Mouse (Mus musculus) C2C12 (cell line): ENCODE data around the gene Tubb5. TPM values are rescaled to one million over a fixed set of nuclear protein-coding genes. Genes with fewer than 3 reads are reported as not detected.

Experiments used
- H3K27me3 ChIP-seq: one replicate; pipeline ENCODE4 v1.6.1; 2011; ENCODE audit not compliant: control insufficient read depth, insufficient read depth, insufficient read length
- H3K36me3 ChIP-seq: one replicate; pipeline ENCODE4 v1.6.1; 2011; ENCODE audit not compliant: control insufficient read depth, insufficient read depth
- H3K4me3 ChIP-seq: one replicate; pipeline ENCODE4 v1.5.1; 2011; ENCODE audit warnings: mild to moderate bottlenecking, control low read depth; ENCODE audit not compliant: poor library complexity, insufficient read depth, severe bottlenecking
- H3K79me2 ChIP-seq: one replicate; pipeline ENCODE4 v1.6.1; 2011; ENCODE audit not compliant: control insufficient read depth, insufficient read depth
- H3K79me3 ChIP-seq: one replicate; pipeline ENCODE4 v1.6.1; 2011; ENCODE audit warnings: low read depth, control low read depth
- H3ac ChIP-seq: one replicate; pipeline ENCODE3; 2011; ENCODE audit warnings: low read depth; ENCODE audit not compliant: control insufficient read depth, insufficient read length
- CEBPB ChIP-seq: IDR thresholded peaks from one replicate; pipeline ENCODE4 v1.6.1; 2011; ENCODE audit warnings: low read depth, mild to moderate bottlenecking, control low read depth, moderate library complexity
- CTCF ChIP-seq: IDR thresholded peaks from one replicate; pipeline ENCODE4 v1.5.1; 2011; ENCODE audit not compliant: control insufficient read depth, insufficient read depth, insufficient read length
- FOSL1 ChIP-seq: IDR thresholded peaks from one replicate; pipeline ENCODE4 v1.8.0; 2011; ENCODE audit warnings: mild to moderate bottlenecking, low read length; ENCODE audit not compliant: poor library complexity, insufficient read depth, severe bottlenecking
- MAX ChIP-seq: IDR thresholded peaks from one replicate; pipeline ENCODE4 v1.6.1; 2011; ENCODE audit warnings: mild to moderate bottlenecking, control low read depth
- MYOD1 ChIP-seq: IDR thresholded peaks from one replicate; pipeline ENCODE4 v1.6.1; 2011; ENCODE audit warnings: low read depth; ENCODE audit not compliant: control insufficient read depth, insufficient read length
- MYOG ChIP-seq: IDR thresholded peaks from one replicate; pipeline ENCODE4 v1.6.1; 2011; ENCODE audit not compliant: control insufficient read depth, insufficient read length; ENCODE audit errors: extremely low read depth
- USF1 ChIP-seq: IDR thresholded peaks from one replicate; pipeline ENCODE4 v1.6.1; 2011; ENCODE audit warnings: low read depth, mild to moderate bottlenecking, control low read depth, moderate library complexity
- microRNA-seq: library from miRNA; unstranded; fragments of <30 nt; microRNA quantifications from one replicate; pipeline ENCODE4, GENCODE M21; 2019; ENCODE audit warnings: borderline microRNAs expressed
- polyA plus RNA-seq: library from polyadenylated mRNA; unstranded; fragments of >200 nt; fragmentation: generic; extraction: Trizol; gene quantifications from one replicate; pipeline ENCODE4 v1.2.1, GENCODE M21; 2012; ENCODE audit warnings: missing spikeins

The Tubb5 gene
- polyA plus RNA-seq, 1 experiment = 1,881 TPM

DNA sequence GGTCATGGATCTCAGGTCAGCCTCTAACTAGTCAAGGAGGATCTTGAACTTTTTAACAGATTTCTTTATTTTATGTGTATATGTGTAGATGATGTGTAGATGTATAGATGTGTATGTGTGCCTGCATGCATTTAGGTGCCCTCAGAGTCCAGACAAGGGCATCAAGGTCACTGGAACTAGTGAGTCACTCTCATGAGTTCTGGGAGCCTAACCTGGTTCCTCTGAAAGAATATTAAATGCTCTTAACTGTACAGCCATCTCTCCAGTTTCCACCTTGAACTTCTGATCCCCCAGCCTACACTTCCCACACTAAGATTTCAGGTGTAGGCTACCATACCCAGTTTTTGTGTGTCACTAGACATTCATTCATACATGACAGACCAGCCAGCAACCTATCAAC is 50.6 kb downstream of the Tubb5 start:
- Histone ChIP-seq H3K36me3 (no peaks in the 10 kb centered on the region), H3K4me3 (no peak overlapping the region), H3K27me3 (no peaks in the 10 kb centered on the region), H3K79me3 (no peaks in the 10 kb centered on the region), H3K79me2 (no peaks in the 10 kb centered on the region), H3ac (no peak overlapping the region)
- TF ChIP-seq FOSL1 (no peak), CEBPB (no peak), CTCF (no peak), MYOG (no peak), MYOD1 (no peak), MAX (no peak), USF1 (no peak)

DNA sequence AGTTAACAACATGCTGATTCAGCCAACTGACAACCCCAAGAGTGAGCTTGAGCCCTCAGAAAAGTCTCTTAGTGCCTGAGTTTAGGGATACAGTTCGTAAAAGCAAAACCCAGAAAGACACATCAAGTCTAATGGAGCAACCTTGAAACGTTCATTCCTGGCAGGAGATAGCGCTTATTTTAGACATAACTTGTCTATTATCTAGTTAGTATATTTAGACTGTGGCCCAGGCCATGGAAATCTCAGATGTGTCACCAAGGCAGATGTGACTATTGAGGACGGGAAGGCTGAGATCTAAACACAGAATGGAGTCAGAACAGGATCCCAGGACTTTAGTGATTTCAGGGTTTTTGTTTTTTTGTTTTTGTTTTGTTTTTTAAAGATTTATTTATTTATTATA is 53.0 kb downstream of the Tubb5 start:
- no peaks in the 10 kb centered on the region for H3K79me2 ChIP-seq
- TF ChIP-seq FOSL1 (no peak), MYOD1 (no peak), CEBPB (no peak), USF1 (no peak), MAX (no peak), CTCF (no peak), MYOG (no peak)
- no peaks in the 10 kb centered on the region for H3K79me3 ChIP-seq
- H3ac ChIP-seq = no peak overlapping the region
- no peaks in the 10 kb centered on the region for H3K27me3 ChIP-seq
- H3K4me3 ChIP-seq = no peak overlapping the region
- H3K36me3 ChIP-seq = no peaks in the 10 kb centered on the region

DNA sequence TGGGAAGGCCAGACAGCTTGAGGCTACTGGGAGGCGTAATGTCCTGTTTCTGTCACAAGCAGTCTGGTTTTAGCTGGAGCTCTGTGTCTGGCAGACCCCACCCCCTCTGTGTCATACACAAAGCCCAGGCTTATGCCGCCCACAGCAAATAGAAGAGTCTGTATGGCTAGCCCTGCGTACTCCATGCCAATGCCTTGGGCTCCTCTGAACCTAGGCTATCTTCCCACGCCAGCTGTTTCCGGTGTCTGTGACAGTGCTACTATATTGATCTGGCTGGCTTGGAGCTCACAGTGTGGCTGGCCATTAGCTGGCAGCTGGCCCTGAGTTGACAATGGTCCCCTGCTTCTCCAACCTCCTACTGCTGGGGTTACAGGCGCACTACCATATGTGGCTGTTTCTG is 54.2 kb downstream of the Tubb5 start:
- Histone ChIP-seq H3K27me3 (no peaks in the 10 kb centered on the region), H3K79me3 (no peaks in the 10 kb centered on the region), H3K36me3 (no peaks in the 10 kb centered on the region), H3K79me2 (no peaks in the 10 kb centered on the region), H3K4me3 (no peak overlapping the region), H3ac (no peak overlapping the region)
- no peak for TF ChIP-seq MYOD1
- TF ChIP-seq MYOG = no peak
- no peak for TF ChIP-seq CTCF

Small RNA genes within 50 kb of the gene (microRNA-seq; reads per million reads assigned to microRNA genes)
- gene Gm28033 = 5.3 reads per million, percentile 53 among the genes with 10 or more reads in this experiment

Other genes starting within 250 kb of the Tubb5 start
- gene Sfta2, start 236.8 kb downstream of the Tubb5 start, polyA plus RNA-seq = not detected
- not detected for gene Gm9573, start 211.7 kb downstream of the Tubb5 start, polyA plus RNA-seq
- gene Mucl3, start 194.6 kb downstream of the Tubb5 start, polyA plus RNA-seq = 0.05 TPM
- gene Vars2, start 170.7 kb downstream of the Tubb5 start, polyA plus RNA-seq = 12.6 TPM
- gene Gtf2h4, start 164.6 kb downstream of the Tubb5 start, polyA plus RNA-seq = 40.6 TPM
- gene Ddr1, start 133.7 kb downstream of the Tubb5 start, polyA plus RNA-seq = 56.6 TPM
- gene Ier3, start 16.6 kb downstream of the Tubb5 start, polyA plus RNA-seq = 55.2 TPM
- gene Flot1, start 15.1 kb downstream of the Tubb5 start, polyA plus RNA-seq = 57.2 TPM
- gene Mdc1, start 3.2 kb upstream of the Tubb5 start, polyA plus RNA-seq = 16.6 TPM
- gene Nrm, start 23.0 kb upstream of the Tubb5 start, polyA plus RNA-seq = 25.5 TPM
- 84.2 TPM for gene Ppp1r18, start 27.3 kb upstream of the Tubb5 start, polyA plus RNA-seq
- gene Dhx16, start 41.5 kb upstream of the Tubb5 start, polyA plus RNA-seq = 42.4 TPM
- gene 2310061I04Rik, start 59.1 kb upstream of the Tubb5 start, polyA plus RNA-seq = 36.0 TPM
- gene Atat1, start 71.8 kb upstream of the Tubb5 start, polyA plus RNA-seq = 13.1 TPM
- gene Mrps18b, start 78.1 kb upstream of the Tubb5 start, polyA plus RNA-seq = 153 TPM
- gene Ppp1r10, start 78.1 kb upstream of the Tubb5 start, polyA plus RNA-seq = 33.1 TPM
- gene Abcf1, start 131.5 kb upstream of the Tubb5 start, polyA plus RNA-seq = 82.6 TPM
- gene Gnl1, start 141.5 kb upstream of the Tubb5 start, polyA plus RNA-seq = 71.7 TPM
- 13.7 TPM for gene Prr3, start 141.9 kb upstream of the Tubb5 start, polyA plus RNA-seq
- 0.16 TPM for gene H2-T24, start 182.3 kb upstream of the Tubb5 start, polyA plus RNA-seq
- 7.0 TPM for gene H2-T23, start 194.5 kb upstream of the Tubb5 start, polyA plus RNA-seq
- 21.7 TPM for gene H2-T22, start 204.4 kb upstream of the Tubb5 start, polyA plus RNA-seq
- gene Gm6034, start 204.7 kb upstream of the Tubb5 start, polyA plus RNA-seq = not detected
- gene Gm11127, start 220.1 kb upstream of the Tubb5 start, polyA plus RNA-seq = 0.18 TPM